Mouse (Mus musculus): Measurements from ENCODE around the gene Lonrf3.

Gene Lonrf3

GRCm38 (mm10) chrX:36328271-36329039 is at the start of gene Lonrf3:
Lonrf3 (plus strand) TSS chrX:36328353.
- in situ Hi-C loops (cut with MboI; ENCODE audit: low pct_unique_long_range_greater_than_20kb in 1 of 2, low sequenced_read_pairs in 2 of 2, unreplicated experiment in 1 of 2): no loop called here

- in situ Hi-C loops (cut with MboI; ENCODE audit: low pct_unique_long_range_greater_than_20kb in 1 of 2, low sequenced_read_pairs in 2 of 2, unreplicated experiment in 1 of 2): no loop called here
Measured at GRCm38 (mm10) chrX:36278750-36279149, 49.4 kb upstream of the Lonrf3 start.

- in situ Hi-C loops (cut with MboI; ENCODE audit: low pct_unique_long_range_greater_than_20kb in 1 of 2, low sequenced_read_pairs in 2 of 2, unreplicated experiment in 1 of 2): loop anchor here in 1 of 2 experiments (25.0 kb wide), 1 partner anchor 99 kb away; no protein-coding TSS in a partner anchor
Measured at GRCm38 (mm10) chrX:36311420-36311819, 16.7 kb upstream of the Lonrf3 start.

DNA sequence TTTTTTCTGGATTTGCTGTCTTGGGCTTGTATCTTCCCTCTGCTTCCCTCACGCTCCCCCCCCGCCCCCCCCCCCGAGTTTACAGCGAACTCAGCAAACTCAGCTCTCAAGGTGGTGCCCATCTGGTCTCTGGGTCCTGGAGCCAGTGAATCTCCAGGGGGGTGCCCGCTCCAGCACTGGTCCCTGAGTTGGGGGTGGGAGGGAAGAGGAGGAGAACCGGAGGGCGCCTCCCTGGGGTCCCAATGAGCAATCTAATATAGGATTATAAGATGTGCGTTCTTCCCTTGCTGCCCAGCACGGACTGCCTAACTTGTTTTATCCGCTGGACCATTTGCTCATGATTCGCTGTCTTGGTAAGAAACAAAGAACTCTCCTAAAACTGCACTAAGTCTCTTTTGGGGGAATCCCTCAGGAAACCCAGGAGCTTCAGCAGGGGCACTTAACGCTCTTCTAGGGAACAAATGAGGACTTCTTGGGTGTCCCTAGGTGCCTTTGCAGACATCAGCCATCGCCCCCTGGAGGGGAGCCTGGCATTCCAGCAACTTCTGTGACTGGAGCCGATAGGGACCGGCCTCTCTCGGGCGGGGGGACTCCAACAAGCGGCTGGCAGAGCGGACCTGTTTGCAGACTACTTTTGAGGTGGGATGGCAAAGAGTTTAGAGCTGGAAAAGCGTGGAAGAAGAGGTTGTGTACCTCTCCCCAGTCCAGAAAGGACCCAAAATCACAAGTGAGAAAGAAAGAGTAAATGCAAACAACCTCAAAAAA is 480 bp upstream of the Lonrf3 start:
- in situ Hi-C loops (cut with MboI; ENCODE audit: low pct_unique_long_range_greater_than_20kb in 1 of 2, low sequenced_read_pairs in 2 of 2, unreplicated experiment in 1 of 2): no loop called here

DNA sequence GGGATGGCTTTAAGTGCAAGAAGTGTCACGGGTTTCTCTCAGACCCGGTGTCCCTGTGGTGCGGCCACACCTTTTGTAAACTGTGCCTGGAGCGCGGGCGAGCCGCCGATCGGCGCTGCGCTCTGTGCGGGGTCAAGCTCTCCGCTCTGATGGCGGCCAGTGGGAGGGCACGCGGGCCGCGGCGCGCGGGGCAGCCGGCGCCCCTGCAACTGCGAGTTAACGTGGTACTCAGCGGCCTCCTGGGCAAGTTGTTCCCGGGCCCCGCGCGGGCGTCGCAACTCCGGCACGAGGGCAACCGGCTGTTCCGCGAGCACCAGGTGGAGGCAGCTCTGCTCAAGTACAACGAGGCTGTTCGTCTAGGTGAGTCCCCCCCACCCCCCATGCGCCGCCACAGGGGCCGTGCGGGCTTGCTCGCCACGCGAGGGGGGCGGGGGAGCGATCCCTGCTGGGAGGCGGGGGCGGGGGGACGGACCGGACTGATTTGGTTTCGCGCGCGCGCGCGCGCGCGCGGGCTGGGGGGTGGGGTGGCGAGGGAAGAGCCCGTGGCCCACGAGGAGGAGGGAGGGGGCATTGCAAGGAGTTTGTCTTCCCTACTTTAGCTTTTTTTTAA is 992 bp downstream of the Lonrf3 start:
- in situ Hi-C loops (cut with MboI; ENCODE audit: low pct_unique_long_range_greater_than_20kb in 1 of 2, low sequenced_read_pairs in 2 of 2, unreplicated experiment in 1 of 2): no loop called here

GRCm38 (mm10) chrX:36329849-36330411 is 1.8 kb downstream of the Lonrf3 start:
- in situ Hi-C loops (cut with MboI; ENCODE audit: low pct_unique_long_range_greater_than_20kb in 1 of 2, low sequenced_read_pairs in 2 of 2, unreplicated experiment in 1 of 2): no loop called here

GRCm38 (mm10) chrX:36352446-36352845 is 24.3 kb downstream of the Lonrf3 start:
- in situ Hi-C loops (cut with MboI; ENCODE audit: low pct_unique_long_range_greater_than_20kb in 1 of 2, low sequenced_read_pairs in 2 of 2, unreplicated experiment in 1 of 2): loop anchor here in 1 of 2 experiments (25.0 kb wide), 1 partner anchor 110 kb away; no protein-coding TSS in a partner anchor

DNA sequence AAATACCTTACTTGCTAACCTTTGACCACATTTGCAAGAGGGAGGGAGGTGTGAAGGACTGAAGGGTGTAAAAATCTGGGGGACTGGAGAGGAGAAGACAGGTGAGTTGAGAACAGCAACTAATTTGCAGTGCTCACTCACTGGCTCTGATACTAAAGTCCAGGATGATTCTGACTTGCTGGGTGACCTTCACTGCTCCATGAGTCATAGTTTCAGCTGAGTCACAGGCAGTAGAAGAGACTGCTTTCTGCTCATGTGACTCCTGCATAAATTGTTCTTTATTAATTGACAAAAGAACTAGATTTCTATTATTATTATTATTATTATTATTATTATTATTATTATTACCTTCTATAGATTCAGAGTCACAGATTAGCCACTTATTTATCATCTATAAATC is 57.2 kb downstream of the Lonrf3 start:
- in situ Hi-C loops (cut with MboI; ENCODE audit: low pct_unique_long_range_greater_than_20kb in 1 of 2, low sequenced_read_pairs in 2 of 2, unreplicated experiment in 1 of 2): loop anchor here (25.0 kb wide), 2 partner anchors 173 to 548 kb away; no protein-coding TSS in a partner anchor

DNA sequence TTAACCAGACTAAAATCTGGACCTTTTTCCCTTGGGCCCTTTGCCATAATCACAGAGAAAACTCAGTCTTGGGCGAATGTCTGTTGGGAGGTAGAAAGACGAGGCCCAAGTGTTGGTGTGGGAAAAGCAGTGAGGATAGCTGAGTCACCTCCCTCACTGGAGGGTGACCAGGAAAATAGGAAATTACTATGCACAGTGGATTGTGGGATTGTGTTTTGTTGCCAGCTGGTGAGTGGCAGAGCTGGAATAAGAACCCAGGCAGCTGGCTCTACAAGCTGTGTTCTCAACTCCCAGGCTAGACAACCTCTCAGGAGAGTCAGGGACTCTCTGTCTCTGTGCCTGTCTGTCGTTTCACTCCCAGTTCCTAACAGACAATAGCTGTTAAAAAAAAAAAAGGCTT is 61.8 kb downstream of the Lonrf3 start:
- in situ Hi-C loops (cut with MboI; ENCODE audit: low pct_unique_long_range_greater_than_20kb in 1 of 2, low sequenced_read_pairs in 2 of 2, unreplicated experiment in 1 of 2): loop anchor here (25.0 kb wide), 2 partner anchors 178 to 553 kb away; no protein-coding TSS in a partner anchor

GRCm38 (mm10) chrX:36390503-36390902 is 62.4 kb downstream of the Lonrf3 start:
- in situ Hi-C loops (cut with MboI; ENCODE audit: low pct_unique_long_range_greater_than_20kb in 1 of 2, low sequenced_read_pairs in 2 of 2, unreplicated experiment in 1 of 2): loop anchor here (25.0 kb wide), 2 partner anchors 178 to 553 kb away; no protein-coding TSS in a partner anchor

DNA sequence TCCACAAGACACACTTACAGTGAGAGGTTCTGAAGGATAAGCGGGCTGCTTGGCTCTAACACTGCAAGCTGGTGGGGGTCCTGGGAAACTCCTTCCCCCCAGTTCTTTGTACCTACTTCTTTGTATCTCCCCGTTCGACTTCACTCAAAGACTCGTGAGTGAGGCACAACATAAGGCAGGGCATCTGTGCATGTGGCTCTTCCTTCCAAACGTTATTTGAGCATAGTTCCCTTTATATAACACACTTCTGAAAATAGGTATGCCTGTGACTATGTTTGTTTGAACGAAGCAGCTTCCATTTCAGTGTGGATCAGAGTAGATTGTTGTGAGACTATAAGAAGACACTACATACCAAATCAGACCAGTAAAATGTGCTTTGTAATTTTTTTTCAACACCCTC is 64.5 kb downstream of the Lonrf3 start:
- in situ Hi-C loops (cut with MboI; ENCODE audit: low pct_unique_long_range_greater_than_20kb in 1 of 2, low sequenced_read_pairs in 2 of 2, unreplicated experiment in 1 of 2): loop anchor here (25.0 kb wide), 2 partner anchors 180 to 555 kb away; no protein-coding TSS in a partner anchor

DNA sequence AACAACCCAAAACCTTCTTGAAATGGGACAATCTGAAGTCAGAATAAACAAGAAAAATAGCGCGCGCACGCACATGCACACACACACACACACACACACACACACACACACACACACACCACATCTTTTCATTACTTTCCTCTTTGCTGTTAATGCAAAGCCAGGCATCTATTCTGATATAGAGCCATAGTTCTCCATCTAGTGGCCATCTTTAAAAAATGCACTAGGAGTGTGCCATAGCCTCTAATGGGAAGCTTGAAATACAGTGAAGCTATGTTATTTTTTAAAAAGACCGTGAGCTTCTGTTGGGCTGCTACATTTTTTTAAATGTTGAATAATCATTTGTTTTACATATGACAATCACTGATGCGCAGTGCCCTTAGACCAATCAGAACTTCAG is 65.1 kb downstream of the Lonrf3 start:
- in situ Hi-C loops (cut with MboI; ENCODE audit: low pct_unique_long_range_greater_than_20kb in 1 of 2, low sequenced_read_pairs in 2 of 2, unreplicated experiment in 1 of 2): loop anchor here (25.0 kb wide), 2 partner anchors 181 to 556 kb away; no protein-coding TSS in a partner anchor

DNA sequence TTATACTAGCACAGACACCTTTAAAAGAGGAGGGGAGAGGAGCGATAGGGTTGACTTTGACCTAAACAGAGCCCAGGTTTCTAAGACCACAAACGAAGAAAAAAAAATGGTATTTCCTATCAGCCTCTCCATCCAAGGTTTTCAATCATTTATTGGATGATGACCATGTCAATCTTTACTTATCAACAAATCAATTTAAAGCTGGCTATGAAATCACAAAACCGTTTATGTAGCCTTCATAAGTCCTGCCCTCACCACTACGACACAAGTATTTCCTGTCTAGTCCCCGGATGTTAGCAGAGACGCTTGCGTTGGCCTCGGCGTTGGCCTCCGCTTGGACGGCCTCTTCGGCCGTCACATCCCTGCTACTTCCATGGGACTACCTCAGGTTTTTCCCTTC is 72.8 kb downstream of the Lonrf3 start, which contains the start of gene Gm6268:
Gene Gm6268, plus strand, starts transcription at position 301 of the 400 bp plus-strand sequence.
- in situ Hi-C loops (cut with MboI; ENCODE audit: low pct_unique_long_range_greater_than_20kb in 1 of 2, low sequenced_read_pairs in 2 of 2, unreplicated experiment in 1 of 2): loop anchor here in 1 of 2 experiments (5.0 kb wide), 1 partner anchor 179 kb away; no protein-coding TSS in a partner anchor

- in situ Hi-C loops (cut with MboI; ENCODE audit: low pct_unique_long_range_greater_than_20kb in 1 of 2, low sequenced_read_pairs in 2 of 2, unreplicated experiment in 1 of 2): loop anchor here in 1 of 2 experiments (5.0 kb wide), 1 partner anchor 180 kb away; no protein-coding TSS in a partner anchor
Measured at GRCm38 (mm10) chrX:36402316-36402715, 74.2 kb downstream of the Lonrf3 start.
